Mouse (Mus musculus) layer of hippocampus, adult 9-11 months (tissue): ENCODE data around the gene Dmpk.

Experiments used
- DNase-seq: peaks from one replicate; pipeline ENCODE4 v3.0.0; 2022

Gene Dmpk

GRCm38 (mm10) chr7:19076586-19076991 is 7.1 kb upstream of the Dmpk start:
- DNase-seq: no peak

GRCm38 (mm10) chr7:19077761-19078160 is 5.9 kb upstream of the Dmpk start:
- no peak for DNase-seq

GRCm38 (mm10) chr7:19078732-19079131 is 4.9 kb upstream of the Dmpk start:
- DNase-seq: no peak

- peak; percentile 63 for DNase-seq
These were observed 3.1 kb upstream of the Dmpk start for GRCm38 (mm10) chr7:19080451-19080950.

- DNase-seq: no peak
These were observed 1.5 kb upstream of the Dmpk start for GRCm38 (mm10) chr7:19082171-19082570.

GRCm38 (mm10) chr7:19083096-19083495 is 553 bp upstream of the Dmpk start:
- no peak for DNase-seq

GRCm38 (mm10) chr7:19084277-19084771 is 675 bp downstream of the Dmpk start:
- no peak for DNase-seq

GRCm38 (mm10) chr7:19084921-19085473 is 1.3 kb downstream of the Dmpk start:
- no peak for DNase-seq

- DNase-seq: no peak
These were observed 1.8 kb downstream of the Dmpk start for GRCm38 (mm10) chr7:19085495-19085894.

- no peak for DNase-seq
These were observed 2.4 kb downstream of the Dmpk start for GRCm38 (mm10) chr7:19086042-19086441.

- DNase-seq: no peak
These were observed 3.1 kb downstream of the Dmpk start for GRCm38 (mm10) chr7:19086760-19087159.

GRCm38 (mm10) chr7:19088813-19089212 is 5.2 kb downstream of the Dmpk start:
- no peak for DNase-seq

- no peak for DNase-seq
These were observed 8.3 kb downstream of the Dmpk start for GRCm38 (mm10) chr7:19091913-19092312.

GRCm38 (mm10) chr7:19092381-19093173 is 8.9 kb downstream of the Dmpk start:
- no peak for DNase-seq

- DNase-seq: peak; percentile 74
These were observed 9.5 kb downstream of the Dmpk start for GRCm38 (mm10) chr7:19093174-19093521.

- peak; percentile 85 for DNase-seq
These were observed 10.1 kb downstream of the Dmpk start for GRCm38 (mm10) chr7:19093537-19094385.

- DNase-seq: no peak
These were observed 10.8 kb downstream of the Dmpk start, which contains the start of gene Six5 for GRCm38 (mm10) chr7:19094471-19094825. Six5 (plus strand) TSS chr7:19094594.

GRCm38 (mm10) chr7:19094826-19095750 is 11.4 kb downstream of the Dmpk start:
- no peak for DNase-seq

- DNase-seq: no peak
These were observed 12.1 kb downstream of the Dmpk start for GRCm38 (mm10) chr7:19095751-19096110.

GRCm38 (mm10) chr7:19096421-19096976 is 12.8 kb downstream of the Dmpk start:
- no peak for DNase-seq

- DNase-seq: no peak
These were observed 13.6 kb downstream of the Dmpk start for GRCm38 (mm10) chr7:19097217-19097616.

- no peak for DNase-seq
These were observed 14.2 kb downstream of the Dmpk start for GRCm38 (mm10) chr7:19097863-19098262.
